Mouse (Mus musculus) midbrain, embryonic 14.5 days (tissue): ENCODE results near the gene Atp1a4. TPM values are rescaled to one million over a fixed set of nuclear protein-coding genes. Genes with fewer than 3 reads are reported as not detected.

ENCODE experiments used
- ATAC-seq: fragments of 200-750 bp; cut with Nextera tagmentation; 2 replicates; pipeline ENCODE4 v1.8.0; 2017; ENCODE audit warnings: moderate number of reproducible peaks, moderate library complexity; ENCODE audit not compliant: low FRiP score, low TSS enrichment
- DNase-seq: peaks from one replicate; pipeline ENCODE4 v3.0.0-alpha.2; 2015
- H3K27ac ChIP-seq: fragments of 300-500 bp; sonication (generic); replicated peaks from 2 replicates; pipeline ENCODE4 v1.5.1; 2014; ENCODE audit warnings: mild to moderate bottlenecking, low read depth, low read length, moderate library complexity
- H3K27me3 ChIP-seq: fragments of 300-500 bp; sonication (generic); 2 replicates; pipeline ENCODE4 v1.6.1; 2014; ENCODE audit warnings: low read length, control low read depth, mixed read lengths; ENCODE audit not compliant: control insufficient read depth, insufficient read depth
- H3K36me3 ChIP-seq: fragments of 300-500 bp; sonication (generic); 2 replicates; pipeline ENCODE4 v1.6.1; 2014; ENCODE audit warnings: low read length, control low read depth; ENCODE audit not compliant: control insufficient read depth, insufficient read depth
- H3K4me1 ChIP-seq: fragments of 300-500 bp; sonication (generic); 2 replicates; pipeline ENCODE4 v1.6.1; 2014; ENCODE audit warnings: mild to moderate bottlenecking, antibody characterized with exemption, low read length, control low read depth; ENCODE audit not compliant: control insufficient read depth, insufficient read depth
- H3K4me2 ChIP-seq: fragments of 300-500 bp; sonication (generic); 2 replicates; pipeline ENCODE4 v1.6.1; 2014; ENCODE audit warnings: mild to moderate bottlenecking, low read length, moderate library complexity
- H3K4me3 ChIP-seq: fragments of 300-500 bp; sonication (generic); replicated peaks from 2 replicates; pipeline ENCODE4 v1.5.1; 2014; ENCODE audit warnings: low read depth, low read length
- H3K9ac ChIP-seq: fragments of 300-500 bp; sonication (generic); replicated peaks from 2 replicates; pipeline ENCODE4 v1.6.1; 2014; ENCODE audit warnings: mild to moderate bottlenecking, low read length, moderate library complexity
- H3K9me3 ChIP-seq: fragments of 300-500 bp; sonication (generic); 2 replicates; pipeline ENCODE4 v1.6.1; 2016; ENCODE audit warnings: low read length, control low read depth, mixed read lengths; ENCODE audit not compliant: control insufficient read depth
- WGBS: fragments of 180-500 bp; shearing (Covaris S2); extraction: QIAGEN DNeasy Blood & Tissue Kit; methylation state at CpG from one replicate; pipeline ENCODE4 v1.1.7; 2014; 5-methylcytosine and 5-hydroxymethylcytosine counted together
- polyA plus RNA-seq: library from polyadenylated mRNA; unstranded; fragments of >200 nt; fragmentation: Nextera tagmentation; extraction: Ambion mirVana; gene quantifications from 2 replicates; pipeline ENCODE4 v1.2.1, GENCODE M21; 2014

Gene Atp1a4
- polyA plus RNA-seq, 1 experiment from 2014 or later = not detected

GRCm38 (mm10) chr1:172289617-172289946 is 31.4 kb upstream of the Atp1a4 start:
- Histone ChIP-seq H3K4me1 (0 out of 2 replicates have a peak, but pooled peaks cover under 1% of the 10 kb centered on the region), H3K27ac (no peak overlapping the region), H3K9ac (no peak overlapping the region), H3K36me3 (no peaks in the 10 kb centered on the region), H3K4me3 (no peak overlapping the region), H3K9me3 (no peaks in the 10 kb centered on the region), H3K27me3 (no peaks in the 10 kb centered on the region), H3K4me2 (no peak overlapping the region)
- DNase-seq (no peak), ATAC-seq (no peak)
- 94% methylated on average over 3 of the region's 3 CpGs for WGBS

GRCm38 (mm10) chr1:172288900-172289616 is 30.8 kb upstream of the Atp1a4 start:
- H3K27me3 ChIP-seq = no peaks in the 10 kb centered on the region
- H3K4me1 ChIP-seq = no peaks in the 10 kb centered on the region
- no peaks in the 10 kb centered on the region for H3K36me3 ChIP-seq
- DNase-seq (no peak), ATAC-seq (no peak)
- H3K9ac ChIP-seq = no peak overlapping the region
- no peaks in the 10 kb centered on the region for H3K9me3 ChIP-seq
- no peak overlapping the region for H3K27ac ChIP-seq
- no peak overlapping the region for H3K4me2 ChIP-seq
- no peak overlapping the region for H3K4me3 ChIP-seq
- WGBS = 93% methylated on average over 11 of the region's 11 CpGs

GRCm38 (mm10) chr1:172286740-172287139 is 28.5 kb upstream of the Atp1a4 start:
- DNase-seq (no peak), ATAC-seq (no peak)
- H3K4me3 ChIP-seq = no peak overlapping the region

GRCm38 (mm10) chr1:172284221-172284620 is 26.0 kb upstream of the Atp1a4 start:
- Histone ChIP-seq H3K27me3 (no peaks in the 10 kb centered on the region), H3K4me2 (no peak overlapping the region), H3K36me3 (no peaks in the 10 kb centered on the region), H3K4me3 (no peak overlapping the region), H3K4me1 (no peaks in the 10 kb centered on the region), H3K27ac (no peak overlapping the region), H3K9ac (no peak overlapping the region), H3K9me3 (no peaks in the 10 kb centered on the region)
- WGBS = 91% methylated on average over 14 of the region's 14 CpGs
- no peak for ATAC-seq
- DNase-seq = no peak

More at GRCm38 (mm10) chr1:172286740-172287139, 28.5 kb upstream of the Atp1a4 start:
- Histone ChIP-seq H3K27ac (no peak overlapping the region), H3K27me3 (no peaks in the 10 kb centered on the region), H3K9me3 (no peaks in the 10 kb centered on the region), H3K36me3 (no peaks in the 10 kb centered on the region), H3K4me2 (no peak overlapping the region), H3K4me1 (no peaks in the 10 kb centered on the region), H3K9ac (no peak overlapping the region)
- 91% methylated on average over 5 of the region's 5 CpGs for WGBS

GRCm38 (mm10) chr1:172283073-172283472 is 24.9 kb upstream of the Atp1a4 start:
- ATAC-seq (no peak), DNase-seq (no peak)
- WGBS = 95% methylated on average over 6 of the region's 6 CpGs
- no peak overlapping the region for H3K9ac ChIP-seq
- no peaks in the 10 kb centered on the region for H3K36me3 ChIP-seq
- H3K4me2 ChIP-seq = no peak overlapping the region
- H3K9me3 ChIP-seq = no peaks in the 10 kb centered on the region
- no peak overlapping the region for H3K27ac ChIP-seq
- no peaks in the 10 kb centered on the region for H3K4me1 ChIP-seq
- no peaks in the 10 kb centered on the region for H3K27me3 ChIP-seq
- no peak overlapping the region for H3K4me3 ChIP-seq

GRCm38 (mm10) chr1:172281522-172282254 is 23.5 kb upstream of the Atp1a4 start:
- no peak overlapping the region for H3K4me2 ChIP-seq
- no peak overlapping the region for H3K27ac ChIP-seq
- no peaks in the 10 kb centered on the region for H3K4me1 ChIP-seq
- H3K36me3 ChIP-seq = no peaks in the 10 kb centered on the region
- H3K4me3 ChIP-seq = no peak overlapping the region
- DNase-seq (no peak), ATAC-seq (no peak)
- H3K27me3 ChIP-seq = no peaks in the 10 kb centered on the region
- no peaks in the 10 kb centered on the region for H3K9me3 ChIP-seq
- no peak overlapping the region for H3K9ac ChIP-seq
- WGBS = 87% methylated on average over 10 of the region's 10 CpGs

- no peak for ATAC-seq
- no peak overlapping the region for H3K27ac ChIP-seq
Measured at GRCm38 (mm10) chr1:172279768-172280509, 21.7 kb upstream of the Atp1a4 start.

GRCm38 (mm10) chr1:172278328-172278727 is 20.1 kb upstream of the Atp1a4 start:
- no peak for DNase-seq
- no peaks in the 10 kb centered on the region for H3K9me3 ChIP-seq
- 94% methylated on average over 13 of the region's 13 CpGs for WGBS
- no peak overlapping the region for H3K9ac ChIP-seq
- no peak overlapping the region for H3K4me2 ChIP-seq
- no peak overlapping the region for H3K4me3 ChIP-seq
- no peaks in the 10 kb centered on the region for H3K27me3 ChIP-seq
- H3K27ac ChIP-seq = no peak overlapping the region
- no peaks in the 10 kb centered on the region for H3K4me1 ChIP-seq
- ATAC-seq = no peak
- no peaks in the 10 kb centered on the region for H3K36me3 ChIP-seq

More at GRCm38 (mm10) chr1:172279768-172280509, 21.7 kb upstream of the Atp1a4 start:
- no peaks in the 10 kb centered on the region for H3K36me3 ChIP-seq
- H3K9me3 ChIP-seq = no peaks in the 10 kb centered on the region
- H3K9ac ChIP-seq = no peak overlapping the region
- WGBS = 76% methylated on average over 16 of the region's 16 CpGs
- no peaks in the 10 kb centered on the region for H3K27me3 ChIP-seq
- H3K4me3 ChIP-seq = no peak overlapping the region
- no peak overlapping the region for H3K4me2 ChIP-seq
- no peaks in the 10 kb centered on the region for H3K4me1 ChIP-seq
- no peak for DNase-seq
